Mouse (Mus musculus): ENCODE data around the gene Pou3f3.

Pou3f3 gene

DNA sequence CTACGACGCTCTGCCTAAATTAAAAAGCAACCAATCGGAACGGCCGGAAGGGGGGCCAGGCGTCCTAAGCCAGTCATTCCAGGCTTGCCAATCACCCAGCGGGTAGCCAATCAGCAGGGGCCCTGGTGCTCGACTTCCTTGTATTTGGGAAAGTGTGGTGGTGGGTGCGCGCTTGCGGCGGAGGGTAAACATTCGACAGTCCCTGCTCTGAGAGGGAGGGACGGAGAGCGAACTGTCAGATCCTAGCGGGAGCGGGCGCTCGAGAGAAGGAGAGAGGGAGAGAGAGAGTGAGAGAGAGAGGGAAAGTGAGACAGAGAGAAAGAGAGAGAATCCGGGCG, at the start of gene Pou3f3:
Gene Pou3f3, plus strand, starts transcription at position 191 of the 338 bp plus-strand sequence.
- peak; percentile 21 for DNase-seq (ENCODE audit: low spot score)

DNA sequence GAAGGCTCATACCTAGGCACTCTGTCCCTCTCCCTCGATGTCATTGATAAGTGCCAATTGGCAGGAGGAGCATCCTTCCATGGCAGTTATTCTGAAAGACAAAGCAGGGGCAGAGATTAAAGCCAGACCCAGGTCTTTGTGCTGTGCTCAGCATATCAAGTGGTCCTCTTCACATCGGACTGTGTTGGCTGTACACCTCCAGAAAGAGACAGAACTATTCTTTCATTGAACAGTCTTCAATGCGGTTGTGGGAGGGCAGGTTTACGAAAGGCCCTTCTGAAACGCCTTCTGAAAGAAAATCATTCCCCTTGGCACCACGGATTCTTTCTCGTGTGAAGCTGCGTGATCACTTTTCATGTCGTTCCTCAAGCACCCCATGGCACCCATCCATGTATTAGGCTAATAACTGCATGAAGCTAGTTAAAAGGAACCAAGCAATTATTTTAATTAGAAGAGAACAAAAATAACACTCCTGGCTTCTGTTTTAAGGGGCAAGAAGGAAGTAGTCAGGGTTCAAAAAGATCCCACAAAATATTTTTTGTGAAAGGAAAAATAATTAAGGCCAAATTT, 47.1 kb upstream of the Pou3f3 start:
- DNase-seq (ENCODE audit: low spot score) = no peak

DNA sequence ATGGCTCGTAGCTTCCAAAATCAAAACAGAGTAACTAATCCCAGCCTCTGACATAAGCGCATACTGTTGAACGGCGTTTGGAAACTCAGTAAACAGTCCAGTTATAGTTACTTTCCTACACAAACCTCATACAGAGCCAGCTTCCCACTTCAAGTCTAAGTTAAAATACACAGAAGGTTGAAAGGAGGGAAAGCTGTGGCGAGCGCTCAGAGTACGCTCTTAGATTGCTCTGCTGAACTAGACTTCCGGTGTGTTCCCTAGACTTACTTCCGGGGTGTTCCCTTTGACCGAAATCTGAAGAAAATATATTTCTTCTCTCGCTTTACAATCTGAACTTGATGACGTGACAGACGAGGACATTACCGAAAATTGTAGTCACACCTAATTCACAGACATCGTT, 44.1 kb upstream of the Pou3f3 start:
- no peak for DNase-seq (ENCODE audit: low spot score)

DNA sequence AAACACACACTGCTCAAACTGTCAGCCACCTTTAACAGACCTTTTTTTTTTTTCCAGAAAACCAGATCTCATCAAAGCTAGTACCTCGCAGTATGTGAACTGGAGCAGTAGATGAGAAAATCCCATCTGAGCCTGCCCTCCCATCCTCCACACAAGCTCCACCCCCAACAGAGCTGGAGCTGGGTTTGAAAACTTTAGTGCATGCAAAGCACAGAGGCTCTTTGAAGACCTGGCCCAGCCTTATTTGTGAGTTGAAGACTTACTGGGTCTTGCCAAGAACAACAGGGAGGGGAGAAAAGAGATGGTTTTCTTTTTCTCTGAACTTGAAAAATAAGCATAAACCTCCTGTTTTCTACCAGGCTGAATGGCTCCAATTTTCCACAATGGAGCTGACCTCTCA, 28.0 kb upstream of the Pou3f3 start:
- DNase-seq (ENCODE audit: low spot score) = no peak

DNA sequence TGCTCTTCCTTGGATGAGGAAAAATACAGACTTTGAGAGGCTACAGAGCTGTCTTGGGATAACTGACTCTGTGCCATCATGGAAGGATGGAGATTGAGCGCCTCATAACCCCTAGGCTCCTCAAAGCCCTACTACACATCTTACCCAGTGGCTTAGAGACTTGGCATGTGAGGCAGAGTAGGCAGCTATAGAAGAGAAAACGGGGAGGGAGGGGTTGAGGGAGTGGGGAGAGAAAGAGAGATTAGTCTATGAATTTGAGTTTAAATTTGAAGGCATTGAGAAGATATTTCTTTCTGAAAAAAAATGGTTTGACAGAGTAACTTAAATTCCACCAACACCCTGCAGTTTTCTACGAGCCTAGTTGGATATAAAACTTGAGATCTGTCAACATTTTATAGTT, 14.9 kb upstream of the Pou3f3 start:
- no peak for DNase-seq (ENCODE audit: low spot score)

DNA sequence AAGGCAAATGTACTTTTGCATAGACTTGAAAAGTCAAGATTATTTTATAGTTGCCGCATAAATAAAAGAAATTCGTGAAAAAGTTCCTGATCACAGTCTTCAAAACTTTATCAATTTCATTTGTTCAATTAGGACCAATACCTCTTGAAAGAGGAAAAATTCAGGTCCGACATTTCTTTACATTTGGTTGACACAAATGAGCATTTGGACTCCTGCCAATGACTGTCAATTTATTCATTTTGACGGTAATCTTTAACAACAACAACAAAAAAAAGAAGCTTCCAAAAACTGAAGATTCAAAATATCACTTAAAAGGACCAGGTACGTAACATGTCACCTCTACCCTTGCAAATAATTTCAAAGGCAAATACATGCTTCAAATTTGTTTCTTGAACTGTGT, 13.8 kb upstream of the Pou3f3 start:
- DNase-seq (ENCODE audit: low spot score) = no peak

DNA sequence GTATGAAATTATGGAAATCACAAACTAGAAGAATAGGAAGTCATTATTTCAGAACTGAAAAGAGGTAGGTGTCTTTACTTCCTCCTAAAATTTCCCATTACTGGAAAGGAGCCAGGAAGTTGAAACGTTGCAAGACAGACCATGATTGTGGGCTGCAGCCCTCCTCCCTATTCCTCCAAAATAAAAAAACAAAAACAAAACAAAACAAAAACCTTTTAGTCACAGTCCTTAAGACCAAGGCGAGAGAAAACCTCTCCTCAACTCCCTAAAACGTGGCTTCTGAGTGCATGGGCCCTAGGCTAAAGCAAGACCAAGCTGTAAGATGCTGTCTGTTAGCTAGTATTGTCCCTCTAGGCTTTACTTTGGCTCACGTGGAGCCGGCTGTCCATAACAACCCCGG, 11.7 kb upstream of the Pou3f3 start:
- no peak for DNase-seq (ENCODE audit: low spot score)

DNA sequence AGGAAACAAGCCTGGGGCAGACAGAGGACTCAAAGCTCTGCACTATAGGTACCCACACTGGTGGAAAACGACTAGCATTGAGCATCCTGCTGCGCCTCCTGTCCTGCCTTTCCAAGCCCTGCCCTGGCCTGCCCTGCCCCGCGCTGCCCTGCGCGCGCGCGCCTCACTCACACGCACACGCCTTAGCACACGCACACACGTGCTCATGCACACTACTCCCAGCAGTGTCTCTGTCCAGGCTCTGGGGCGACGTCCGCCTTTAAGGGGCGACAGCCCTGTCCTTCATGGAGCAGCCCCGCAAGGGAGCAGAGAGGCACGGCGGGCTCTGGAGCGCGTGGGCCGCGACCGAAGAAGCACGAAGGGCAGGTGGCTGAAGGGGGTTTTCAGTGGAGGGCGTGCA, 11.2 kb upstream of the Pou3f3 start:
- no peak for DNase-seq (ENCODE audit: low spot score)

DNA sequence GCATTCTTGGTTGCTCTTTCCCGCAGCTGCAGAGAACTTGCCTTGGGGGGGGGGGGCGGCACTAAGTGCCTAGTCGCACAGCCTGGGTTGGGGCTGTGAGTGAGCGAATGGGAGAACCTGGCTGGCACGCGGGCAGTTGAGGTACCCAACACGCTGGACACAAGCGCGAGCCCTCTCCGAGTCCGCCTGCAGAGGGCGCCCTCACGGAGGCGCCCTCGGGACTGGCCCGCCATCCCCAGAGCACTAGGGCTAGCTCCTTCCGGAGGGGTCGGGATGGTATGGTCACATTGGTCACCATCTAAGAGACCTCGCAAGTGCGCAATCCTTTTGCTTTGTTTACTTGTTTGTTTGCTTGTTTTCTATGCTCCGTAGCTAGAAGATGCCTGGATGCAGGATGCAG, 10.8 kb upstream of the Pou3f3 start:
- DNase-seq (ENCODE audit: low spot score) = no peak

DNA sequence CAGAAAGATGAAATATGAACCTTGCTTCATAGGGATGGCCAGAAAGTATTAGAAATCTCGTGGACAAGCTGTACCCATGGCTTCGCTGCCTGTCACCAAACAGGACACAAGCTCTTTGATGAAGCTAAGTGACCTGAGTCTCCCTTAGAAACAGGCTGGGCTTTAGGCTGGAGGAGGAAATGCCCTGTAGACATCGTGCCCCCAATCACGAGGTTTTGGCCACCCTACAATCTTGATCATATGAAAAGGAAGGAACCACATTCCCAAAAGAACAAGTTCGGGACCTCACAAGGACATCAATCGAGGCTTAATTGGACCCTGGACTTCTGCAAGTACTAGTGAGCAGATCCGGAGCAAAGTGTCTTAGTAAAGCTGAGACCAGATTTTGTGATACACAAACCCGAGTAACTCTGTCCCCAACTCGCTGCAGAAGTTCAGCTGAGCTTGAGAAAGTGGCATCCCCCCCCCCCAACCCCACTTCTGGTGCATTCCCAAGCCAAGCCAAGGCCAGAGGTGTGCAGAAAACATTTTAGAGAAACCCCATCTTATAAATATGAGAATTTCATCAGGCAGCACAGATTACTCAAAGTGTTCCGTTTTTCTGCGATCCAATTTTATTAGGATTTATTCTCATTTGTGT, 10.1 kb upstream of the Pou3f3 start:
- no peak for DNase-seq (ENCODE audit: low spot score)

DNA sequence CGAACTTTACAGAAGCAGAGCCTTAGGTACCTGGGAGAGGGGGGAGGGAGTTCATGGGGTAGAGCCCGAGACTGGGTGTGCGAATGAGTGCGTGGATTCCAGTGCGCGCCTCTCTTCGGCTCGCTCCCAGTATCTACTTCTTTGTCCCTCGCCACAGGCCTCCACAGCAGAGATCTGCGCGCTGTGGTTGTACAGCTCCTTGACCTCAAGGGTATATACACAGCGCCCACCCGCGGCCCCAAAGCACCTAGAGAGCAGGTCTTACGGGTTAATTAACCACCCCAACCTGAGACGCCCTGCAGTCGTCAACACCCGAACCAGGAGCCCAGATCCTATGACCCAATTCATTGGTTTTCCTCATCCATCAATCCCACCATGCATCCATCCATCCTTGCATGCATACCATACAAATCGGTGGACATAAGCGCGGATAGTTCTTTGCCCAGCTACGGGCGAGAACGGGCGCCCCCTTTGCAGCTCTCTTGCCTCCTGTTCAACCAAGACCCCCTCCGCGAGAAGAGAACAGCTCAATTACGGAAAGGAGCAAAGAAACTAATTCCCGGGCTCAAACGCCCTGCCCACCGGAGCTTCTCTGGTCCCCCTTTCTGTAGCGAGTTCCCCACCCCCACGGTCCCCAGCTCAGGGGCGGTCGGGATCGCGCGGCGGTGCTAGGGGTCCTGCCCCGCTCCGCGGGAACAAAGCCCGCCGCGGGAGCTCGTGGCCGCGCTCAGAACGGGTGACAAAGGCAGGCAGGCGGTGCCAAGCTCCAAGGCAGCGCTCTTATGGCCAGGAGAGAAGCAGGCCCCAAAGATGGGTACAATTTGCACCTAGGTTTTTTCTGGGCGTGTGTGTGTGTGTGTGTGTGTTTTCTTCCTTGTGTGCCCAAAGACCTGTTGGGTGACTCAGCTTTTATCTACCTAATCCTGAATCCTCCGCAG, 9.1 kb upstream of the Pou3f3 start:
- DNase-seq (ENCODE audit: low spot score) = no peak

DNA sequence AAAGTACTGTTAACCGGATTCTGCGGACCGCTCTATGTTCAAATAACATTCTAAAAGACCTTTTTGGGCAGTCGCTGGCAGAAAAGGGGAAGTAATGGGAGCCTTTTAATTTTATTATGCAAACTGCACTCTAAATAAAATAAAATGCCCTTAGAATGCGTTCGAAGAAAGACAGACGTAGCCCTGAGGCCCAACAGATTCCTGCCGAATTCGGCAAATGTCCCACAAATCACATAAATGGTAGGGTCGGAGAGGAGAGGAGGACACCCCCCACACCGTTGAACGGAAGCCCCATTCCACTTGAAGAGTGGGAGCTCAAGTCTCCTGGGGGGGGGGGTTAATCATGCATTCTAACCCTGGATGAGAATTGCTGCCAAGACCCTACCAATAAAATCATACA, 8.3 kb upstream of the Pou3f3 start:
- no peak for DNase-seq (ENCODE audit: low spot score)

DNA sequence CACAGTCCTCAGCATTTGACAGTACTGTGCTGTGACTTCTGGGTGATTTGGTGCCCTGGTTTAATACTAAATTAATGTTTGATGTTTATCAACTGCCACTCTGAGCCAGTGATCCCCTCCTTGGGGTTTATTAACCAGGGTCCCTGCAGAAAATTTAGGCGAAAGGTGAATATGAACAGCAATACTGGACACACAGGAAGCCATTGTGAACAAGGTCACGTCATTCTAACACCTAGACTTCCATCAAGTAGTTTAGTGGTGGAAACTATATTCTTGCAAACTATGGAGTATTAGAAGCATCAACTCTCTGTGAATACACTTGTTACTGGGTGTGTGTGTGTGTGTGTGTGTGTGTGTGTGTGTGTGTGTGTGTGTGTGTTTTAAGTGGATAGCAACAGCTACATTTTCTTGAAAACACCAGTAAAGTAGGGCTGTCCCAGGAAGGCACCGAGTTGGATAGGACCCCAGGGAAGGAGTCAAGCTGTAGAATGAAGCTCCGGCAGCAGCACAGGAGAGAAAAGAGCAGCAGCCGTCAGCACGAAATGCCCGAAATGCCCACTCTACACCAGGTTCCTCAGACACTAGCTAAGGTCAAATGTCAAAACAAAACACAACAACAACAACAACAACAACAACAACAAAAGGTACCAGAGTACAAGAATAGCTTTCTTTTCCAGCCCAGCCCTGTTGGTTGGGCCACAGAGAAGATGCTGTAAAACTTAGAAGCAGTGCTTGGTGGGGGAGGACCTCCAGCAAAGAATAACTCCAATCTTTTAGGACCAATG, 7.6 kb upstream of the Pou3f3 start:
- DNase-seq (ENCODE audit: low spot score) = no peak

DNA sequence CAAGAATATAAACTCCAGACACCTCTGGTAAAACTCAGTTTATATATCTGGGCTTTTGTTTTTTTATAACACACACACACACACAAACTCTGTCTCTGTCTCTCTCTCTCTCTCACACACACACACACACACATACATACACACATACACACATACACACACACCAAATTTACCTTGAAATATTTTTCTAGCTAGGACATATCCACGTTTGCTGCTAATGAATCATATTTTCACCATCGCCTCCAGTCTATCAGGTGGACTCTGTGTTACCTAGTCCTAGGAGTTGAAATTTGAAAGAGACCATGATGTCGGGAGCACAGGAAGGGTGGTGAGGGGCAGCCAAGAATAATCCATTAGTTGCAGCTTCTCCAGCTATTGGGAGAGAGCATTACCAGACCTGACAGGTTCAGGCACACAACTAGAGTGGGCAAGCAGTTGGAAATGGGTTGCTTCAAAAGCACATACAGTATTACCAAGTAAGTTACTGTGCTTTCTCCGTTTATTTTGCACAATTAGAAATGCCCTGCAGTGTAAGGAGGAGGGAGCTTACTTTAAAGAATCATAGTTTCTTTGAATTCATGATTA, 6.9 kb upstream of the Pou3f3 start:
- no peak for DNase-seq (ENCODE audit: low spot score)

DNA sequence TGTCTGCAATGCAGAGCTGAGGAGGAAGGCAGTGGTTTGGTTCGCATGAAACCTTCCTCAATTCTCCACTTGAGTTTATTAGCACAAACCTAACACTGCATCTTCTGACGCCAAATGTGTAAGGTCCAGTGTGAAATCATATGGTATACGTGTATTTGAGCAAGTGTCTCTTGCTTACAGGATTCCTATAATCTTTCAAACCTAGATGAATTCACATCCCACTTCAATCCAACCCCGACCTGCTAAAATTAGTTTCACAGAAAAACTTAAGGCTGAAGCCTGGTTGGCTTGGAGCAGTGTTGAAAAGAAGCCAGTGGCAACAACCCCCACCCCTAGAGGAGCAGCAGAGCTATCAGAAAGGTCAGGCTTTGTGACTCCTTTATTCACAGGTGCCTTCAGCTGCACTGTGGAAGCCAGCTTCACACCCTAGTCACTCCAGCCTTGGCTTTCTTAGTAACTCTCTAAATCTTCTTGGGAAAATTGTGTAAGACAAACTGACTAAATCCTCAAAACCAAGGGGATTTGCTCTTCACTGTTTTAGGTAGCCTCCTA, 5.5 kb upstream of the Pou3f3 start:
- no peak for DNase-seq (ENCODE audit: low spot score)

DNA sequence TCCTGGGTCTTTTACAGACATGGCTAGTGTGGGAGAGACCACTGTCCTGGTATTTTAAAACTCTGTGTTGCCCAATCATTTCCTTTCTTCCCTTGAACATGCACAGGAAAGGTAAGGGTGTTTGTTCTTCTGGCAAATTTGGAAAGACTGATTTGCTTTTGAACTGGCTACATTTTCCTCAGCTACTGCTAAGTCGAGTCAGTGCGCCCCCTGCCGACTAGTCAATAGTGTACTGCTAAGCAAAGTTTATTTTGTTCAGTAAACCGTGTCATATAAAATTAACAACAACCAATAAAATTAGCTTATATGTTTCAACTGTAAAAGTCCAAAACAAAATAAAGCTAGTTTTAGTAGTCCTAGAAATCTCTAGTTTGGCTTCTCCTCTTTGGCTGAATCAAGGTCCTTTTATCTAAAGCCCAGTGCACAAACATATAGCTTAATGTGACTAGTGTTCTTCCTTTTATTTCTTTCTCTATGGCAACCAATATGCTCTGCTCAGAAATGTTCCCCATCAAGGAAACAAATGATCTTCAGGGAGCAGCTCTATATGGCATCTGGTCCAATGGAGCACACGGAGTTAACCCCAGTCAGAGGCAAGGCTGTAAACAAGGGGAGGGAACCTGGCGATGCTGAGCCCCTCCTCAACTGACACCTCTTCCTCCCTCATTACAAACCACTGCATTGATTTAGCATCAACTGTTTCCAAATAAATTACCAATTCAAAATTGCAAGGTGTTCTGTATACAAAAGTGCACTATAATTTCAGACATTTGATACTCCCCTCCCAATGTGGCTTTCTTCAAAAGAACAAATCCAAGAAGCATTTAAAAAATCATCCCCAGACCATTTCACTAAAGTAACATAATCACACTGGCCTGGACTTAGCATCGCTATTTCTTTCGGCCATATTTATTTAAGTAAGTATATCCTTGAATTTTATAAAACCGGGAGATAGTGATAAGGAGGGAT, 4.1 kb upstream of the Pou3f3 start:
- no peak for DNase-seq (ENCODE audit: low spot score)

DNA sequence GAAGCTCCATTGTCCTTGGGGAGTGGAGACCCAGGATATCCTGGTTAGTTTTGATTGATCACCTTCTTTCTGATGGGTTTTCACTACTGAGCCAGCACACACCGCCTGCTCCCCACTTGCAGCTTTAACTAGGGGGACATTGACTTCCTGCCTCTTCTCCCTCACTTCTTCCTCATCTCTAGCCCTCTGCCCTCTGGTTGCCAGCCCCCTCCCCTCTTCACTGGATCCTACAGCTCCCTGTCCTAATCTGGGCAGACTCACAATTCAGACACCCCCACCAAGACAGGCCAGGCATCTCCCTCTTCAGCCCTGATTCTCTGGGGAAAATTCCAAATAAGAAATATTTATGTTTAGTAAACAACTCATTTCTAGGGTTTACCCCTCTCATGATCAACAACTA, 3.3 kb upstream of the Pou3f3 start:
- DNase-seq (ENCODE audit: low spot score) = no peak

DNA sequence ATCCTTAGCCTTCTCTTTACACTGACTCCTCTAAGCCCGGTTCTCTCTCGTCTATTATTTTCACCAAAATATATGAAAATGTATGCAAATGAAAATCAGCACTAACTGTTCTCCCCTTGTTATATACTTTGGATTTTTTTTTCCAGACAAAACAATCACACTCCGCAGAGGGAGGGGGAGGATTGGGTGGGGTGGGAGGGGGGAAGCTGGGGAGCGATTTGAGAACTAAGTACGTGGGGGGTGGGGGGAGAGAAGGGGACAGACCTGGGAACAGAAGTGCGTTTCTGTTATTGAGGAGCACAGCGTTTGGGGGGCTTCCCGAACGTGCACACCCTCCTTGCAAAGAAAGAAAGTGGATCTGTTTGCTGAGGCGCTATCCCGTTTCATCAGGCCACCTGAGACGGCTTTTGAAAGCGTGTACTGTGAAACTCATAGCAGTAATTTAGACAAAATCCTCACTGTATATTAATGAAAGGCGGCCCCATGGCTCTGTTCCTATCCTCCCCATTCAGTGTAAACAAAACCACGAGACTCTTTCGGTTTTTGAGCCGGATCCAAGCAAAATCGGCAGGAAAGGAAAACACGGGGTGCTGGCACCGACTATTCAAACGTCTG, 2.4 kb upstream of the Pou3f3 start:
- DNase-seq (ENCODE audit: low spot score) = no peak

DNA sequence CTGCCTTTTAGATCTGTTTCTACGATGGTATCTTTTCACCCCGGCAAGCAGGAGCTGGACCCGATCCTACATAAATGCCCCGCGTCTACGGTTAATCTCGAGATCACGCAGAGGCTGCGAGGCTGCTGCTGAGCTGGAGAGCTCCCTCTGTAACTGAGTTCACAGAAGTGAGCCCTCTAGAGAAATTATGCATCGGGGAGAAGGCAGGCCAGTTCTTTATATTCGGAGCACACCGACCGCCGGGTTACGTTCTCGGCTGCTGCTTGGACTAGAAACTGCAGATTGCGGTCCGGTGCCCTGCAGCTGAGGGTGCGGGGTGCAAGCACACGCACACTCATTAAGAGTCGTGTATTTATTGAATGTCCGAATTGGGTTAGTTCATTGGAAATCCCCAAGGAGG, 1.7 kb upstream of the Pou3f3 start:
- DNase-seq (ENCODE audit: low spot score) = no peak

DNA sequence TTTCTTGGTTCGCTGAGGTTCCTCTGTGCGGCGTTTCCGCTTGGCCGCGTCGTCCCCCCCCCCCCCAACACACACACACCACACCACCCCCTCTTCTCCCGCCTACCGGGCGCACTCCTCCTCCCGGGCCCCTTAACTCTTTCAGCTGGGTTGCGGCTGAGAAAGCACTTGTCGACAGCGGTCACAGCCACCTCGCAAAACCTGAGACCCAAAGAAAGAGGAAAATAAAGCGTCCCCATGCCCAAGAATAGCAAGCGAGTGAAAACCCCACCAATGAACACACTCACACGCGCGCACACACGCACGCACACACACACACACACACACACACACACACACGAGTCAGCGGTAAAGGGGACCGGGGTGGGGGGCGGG, 1.3 kb upstream of the Pou3f3 start:
- DNase-seq (ENCODE audit: low spot score) = no peak

All from lung, postnatal 25 days (tissue).